Mouse (Mus musculus) CD4-positive, CD25-positive, alpha-beta regulatory T cell (primary cell): ENCODE data around the gene Ticam1. TPM values are rescaled to one million over a fixed set of nuclear protein-coding genes. Genes with fewer than 3 reads are reported as not detected.

Source experiments
- polyA plus RNA-seq: library from polyadenylated mRNA; unstranded; fragments of 100-300 nt; shearing (Covaris generic); gene quantifications from one replicate; pipeline ENCODE4 v1.2.1, GENCODE M21; 2017

The Ticam1 gene
- 5.5 TPM for polyA plus RNA-seq

GRCm38 (mm10) chr17:56276643-56277566 is at the start of gene Ticam1:
Gene Ticam1 (minus strand): TSS chr17:56276786.

GRCm38 (mm10) chr17:56325450-56326152 is 49.0 kb upstream of the Ticam1 start, which contains the start of gene Kdm4b:
Gene Kdm4b (plus strand): TSS chr17:56326062.

GRCm38 (mm10) chr17:56303160-56303846 is 26.7 kb upstream of the Ticam1 start, which contains the start of gene Uhrf1:
Gene Uhrf1 (plus strand): TSS chr17:56303321.

GRCm38 (mm10) chr17:56300186-56300585 is 23.6 kb upstream of the Ticam1 start, which contains the start of gene Arrdc5:
Gene Arrdc5 (minus strand): TSS chr17:56300286.

GRCm38 (mm10) chr17:56292531-56293222 is 16.1 kb upstream of the Ticam1 start, which contains the start of gene Plin3:
Gene Plin3 (minus strand): TSS chr17:56292873.

GRCm38 (mm10) chr17:56256239-56256881 is 20.2 kb downstream of the Ticam1 start, which contains the start of gene Fem1a:
Gene Fem1a (plus strand): TSS chr17:56256810.

Other genes starting within 250 kb of the Ticam1 start
- 192 TPM for gene Sh3gl1, start 240.2 kb downstream of the Ticam1 start, polyA plus RNA-seq
- gene Chaf1a, start 236.3 kb downstream of the Ticam1 start, polyA plus RNA-seq = 3.3 TPM
- 76.2 TPM for gene Ubxn6, start 201.8 kb downstream of the Ticam1 start, polyA plus RNA-seq
- 147 TPM for gene Hdgfl2, start 197.2 kb downstream of the Ticam1 start, polyA plus RNA-seq
- not detected for gene Plin4, start 167.0 kb downstream of the Ticam1 start, polyA plus RNA-seq
- 0.08 TPM for gene Plin5, start 159.2 kb downstream of the Ticam1 start, polyA plus RNA-seq
- gene Lrg1, start 154.8 kb downstream of the Ticam1 start, polyA plus RNA-seq = 0.25 TPM
- 0.12 TPM for gene Sema6b, start 136.4 kb downstream of the Ticam1 start, polyA plus RNA-seq
- gene Tnfaip8l1, start 114.3 kb downstream of the Ticam1 start, polyA plus RNA-seq = 38.0 TPM
- 54.2 TPM for gene Mydgf, start 92.9 kb downstream of the Ticam1 start, polyA plus RNA-seq
- 47.3 TPM for gene Dpp9, start 57.9 kb downstream of the Ticam1 start, polyA plus RNA-seq
- gene Fem1a, start 20.0 kb downstream of the Ticam1 start, polyA plus RNA-seq = 16.8 TPM
- 35.1 TPM for gene Plin3, start 16.1 kb upstream of the Ticam1 start, polyA plus RNA-seq
- gene Arrdc5, start 23.5 kb upstream of the Ticam1 start, polyA plus RNA-seq = not detected
- 12.0 TPM for gene Uhrf1, start 26.5 kb upstream of the Ticam1 start, polyA plus RNA-seq
- 57.1 TPM for gene Kdm4b, start 49.3 kb upstream of the Ticam1 start, polyA plus RNA-seq
- 44.4 TPM for gene Ptprs, start 199.7 kb upstream of the Ticam1 start, polyA plus RNA-seq
- not detected for gene Znrf4, start 235.6 kb upstream of the Ticam1 start, polyA plus RNA-seq